Mouse (Mus musculus) bone marrow, adult 2 months (tissue): ENCODE results near the gene C1ql4. TPM values are rescaled to one million over a fixed set of nuclear protein-coding genes. Genes with fewer than 3 reads are reported as not detected.
"Not testable (repeated sequence)": the region's sequence is repeated elsewhere in the genome, so short reads cannot be mapped to it uniquely, and the experiment has no call there.

ENCODE experiments used
- H3K27ac ChIP-seq: fragments of 200-500 bp; 2 replicates; pipeline ENCODE4 v1.5.1; 2012; ENCODE audit warnings: low read depth, mild to moderate bottlenecking, control low read depth, inconsistent platforms, low read length; ENCODE audit not compliant: control insufficient read depth, poor library complexity, insufficient read depth
- H3K4me1 ChIP-seq: fragments of 200-500 bp; 2 replicates; pipeline ENCODE4 v1.6.1; 2011; ENCODE audit warnings: low read length; ENCODE audit not compliant: control insufficient read depth, insufficient read depth
- H3K4me3 ChIP-seq: fragments of 200-500 bp; replicated peaks from 2 replicates; pipeline ENCODE3; 2011; ENCODE audit warnings: mild to moderate bottlenecking, low read depth, low read length, control low read depth; ENCODE audit not compliant: control insufficient read depth
- CTCF ChIP-seq: fragments of 200-500 bp; IDR thresholded peaks from 2 replicates; pipeline ENCODE4 v1.5.1; 2011; ENCODE audit warnings: low read length, control low read depth; ENCODE audit not compliant: control insufficient read depth, insufficient read depth
- POLR2A ChIP-seq: fragments of 200-500 bp; IDR thresholded peaks from 2 replicates; pipeline ENCODE4 v1.6.1; 2011; ENCODE audit warnings: low read depth, mild to moderate bottlenecking, control low read depth, low read length, borderline replicate concordance; ENCODE audit not compliant: control insufficient read depth
- WGBS: fragments of 180-500 bp; shearing (Covaris S2); methylation state at CpG from one replicate; pipeline ENCODE4 v1.1.7; 2018; 5-methylcytosine and 5-hydroxymethylcytosine counted together
- polyA plus RNA-seq: library from polyadenylated mRNA; stranded (reverse); fragments of >200 nt; gene quantifications from 2 replicates; pipeline ENCODE4 v1.2.4, GENCODE M21; 2011; ENCODE audit warnings: low replicate concordance; ENCODE audit not compliant: missing spikeins, insufficient read depth, insufficient read length

The C1ql4 gene
- polyA plus RNA-seq, 1 experiment, result 2.4 TPM

GRCm38 (mm10) chr15:99074019-99074599 is 13.5 kb downstream of the C1ql4 start, which contains the start of gene Troap:
Gene Troap, plus strand, starts transcription at chr15:99074575.
- H3K27ac ChIP-seq, result peak within 1 kb of the TSS; percentile 89
- H3K4me3 ChIP-seq, result peak within 1 kb of the TSS; percentile 78
- H3K4me1 ChIP-seq, result no peaks in the 10 kb centered on the region; the same call in 1 of the 2 replicates
- 17% methylated on average over 9 of the region's 9 CpGs for WGBS
- TF ChIP-seq CTCF (no peak), POLR2A (no peak)

- TF ChIP-seq POLR2A, result no peak
- no peak for TF ChIP-seq CTCF
- Histone ChIP-seq H3K4me3 (no peak overlapping the region), H3K4me1 (no peaks in the 10 kb centered on the region; the same call in 1 of the 2 replicates), H3K27ac (no peak overlapping the region)
- WGBS, result 76% methylated on average over 1 of the region's 1 CpGs
These were observed 15.6 kb downstream of the C1ql4 start for GRCm38 (mm10) chr15:99071988-99072387.

GRCm38 (mm10) chr15:99065557-99066165 is 22.0 kb downstream of the C1ql4 start:
- no peak for TF ChIP-seq CTCF
- TF ChIP-seq POLR2A, result no peak
- Histone ChIP-seq H3K27ac (no peak overlapping the region), H3K4me1 (no peaks in the 10 kb centered on the region), H3K4me3 (no peak overlapping the region)
- WGBS, result 59% methylated on average over 12 of the region's 12 CpGs

GRCm38 (mm10) chr15:99056332-99056731 is 31.3 kb downstream of the C1ql4 start:
- WGBS, result 17% methylated on average over 14 of the region's 14 CpGs
- no peaks in the 10 kb centered on the region for H3K4me1 ChIP-seq
- H3K27ac ChIP-seq, result no peak overlapping the region
- TF ChIP-seq CTCF, result peak; percentile 82
- no peak for TF ChIP-seq POLR2A
- no peak overlapping the region for H3K4me3 ChIP-seq

- no peak for TF ChIP-seq CTCF
- no peak for TF ChIP-seq POLR2A
- WGBS, result 2% methylated on average over 37 of the region's 37 CpGs
- Histone ChIP-seq H3K27ac (no peak overlapping the region), H3K4me1 (no peaks in the 10 kb centered on the region), H3K4me3 (no peak overlapping the region)
These were observed 32.1 kb downstream of the C1ql4 start for GRCm38 (mm10) chr15:99055511-99055961.

GRCm38 (mm10) chr15:99055040-99055439 is 32.6 kb downstream of the C1ql4 start, which contains the start of gene Prph:
Gene Prph, plus strand, starts transcription at chr15:99055174.
- TF ChIP-seq CTCF, result no peak
- TF ChIP-seq POLR2A, result no peak
- H3K4me3 ChIP-seq, result no peak within 1 kb of the TSS
- WGBS, result 6% methylated on average over 29 of the region's 30 CpGs
- H3K27ac ChIP-seq, result no peak within 1 kb of the TSS
- no peaks in the 10 kb centered on the region for H3K4me1 ChIP-seq

GRCm38 (mm10) chr15:99053373-99053772 is 34.2 kb downstream of the C1ql4 start:
- Histone ChIP-seq H3K4me1 (no peaks in the 10 kb centered on the region), H3K4me3 (no peak overlapping the region), H3K27ac (no peak overlapping the region)
- TF ChIP-seq CTCF (no peak), POLR2A (no peak)
- WGBS, result 76% methylated on average over 9 of the region's 9 CpGs

GRCm38 (mm10) chr15:99049473-99050253 is 38.0 kb downstream of the C1ql4 start:
- TF ChIP-seq POLR2A, result no peak
- peak; percentile 60 for TF ChIP-seq CTCF

GRCm38 (mm10) chr15:99045734-99046133 is 41.9 kb downstream of the C1ql4 start:
- not testable (repeated sequence) for H3K4me1 ChIP-seq, H3K4me3 ChIP-seq, H3K27ac ChIP-seq
- WGBS, result 80% methylated on average over 6 of the region's 6 CpGs

More at GRCm38 (mm10) chr15:99049473-99050253, 38.0 kb downstream of the C1ql4 start:
- 34% methylated on average over 13 of the region's 13 CpGs for WGBS
- no peak overlapping the region for H3K27ac ChIP-seq
- no peak overlapping the region for H3K4me3 ChIP-seq
- no peaks in the 10 kb centered on the region for H3K4me1 ChIP-seq
